Mouse (Mus musculus): Measurements from ENCODE around the gene Rag2.

DNA sequence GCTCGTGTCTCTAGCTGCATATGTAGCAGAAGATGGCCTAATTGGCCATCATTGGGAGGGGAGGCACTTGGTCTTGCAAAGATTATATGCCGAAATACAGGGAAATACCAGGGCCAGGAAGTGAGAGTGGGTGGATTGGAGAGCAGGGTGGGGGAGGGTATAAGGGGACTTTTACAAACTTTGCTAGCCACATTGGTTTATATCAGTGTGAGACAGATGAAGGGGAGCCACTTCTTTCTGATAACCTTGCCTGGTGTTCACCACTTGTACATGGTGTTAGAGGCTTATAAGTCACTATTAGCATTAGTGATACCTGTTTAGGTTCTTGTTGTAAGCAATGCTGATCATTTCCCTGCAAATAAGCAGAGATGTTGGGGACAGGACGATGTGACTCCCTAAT is 43.5 kb upstream of the Rag2 start:
- no peak for TF ChIP-seq CTCF (IDR thresholded peaks at IDR 0.05)
- no peak for TF ChIP-seq EP300 (IDR thresholded peaks at IDR 0.05; ENCODE audit: insufficient read depth, low read depth, low read length)

Data from heart, adult 2 months (tissue).